ENCODE assay signal across 14 mouse cellular contexts in the genomic region with DNA sequence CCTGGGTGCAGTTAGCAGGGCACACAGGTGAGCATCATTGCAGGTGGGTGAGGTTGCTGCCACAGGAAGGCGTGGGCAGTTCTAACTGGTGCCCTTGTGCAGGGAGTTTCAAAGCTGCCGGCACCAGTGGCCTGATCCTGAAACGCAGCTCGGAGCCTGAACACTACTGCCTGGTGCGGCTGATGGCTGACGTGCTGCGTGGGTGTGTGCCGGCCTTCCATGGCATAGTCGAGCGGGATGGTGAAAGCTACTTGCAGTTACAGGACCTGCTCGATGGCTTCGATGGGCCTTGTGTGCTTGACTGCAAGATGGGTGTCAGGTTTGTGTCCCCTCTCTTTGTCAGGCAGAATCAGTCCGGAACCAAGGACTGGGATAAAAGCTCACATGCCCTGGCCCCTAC. TPM values are rescaled to one million over a fixed set of nuclear protein-coding genes. Genes with fewer than 3 reads are reported as not detected.
"Had no signal": no experiment of that assay in that cellular context is flagged by ENCODE, and none has a peak within 500 bp of the region (broad histone marks: within the 10 kb centered on the region; RNA-seq: fewer than 3 reads in every experiment).

No protein-coding gene starts in this region.

- DNase-seq: lung, adult 18-20 months; lung, embryonic 14.5 days; lung, postnatal 10 days; lung, postnatal 4 days; thymus, adult 2 months; thymus, postnatal 25 days; thymus, postnatal 4 days had no signal

- H3K9me3 ChIP-seq: midbrain, embryonic 13.5 days; midbrain, embryonic 15.5 days; neural tube, embryonic 12.5 days; stomach, embryonic 15.5 days had no signal

- H3K36me3 ChIP-seq: midbrain, embryonic 13.5 days; midbrain, embryonic 15.5 days; neural tube, embryonic 12.5 days; stomach, embryonic 15.5 days had no signal

- H3K27ac ChIP-seq: liver, embryonic 14.5 days; midbrain, embryonic 13.5 days; midbrain, embryonic 15.5 days; neural tube, embryonic 12.5 days; stomach, embryonic 15.5 days; stomach, postnatal 0 days had no signal

- H3K4me3 ChIP-seq: midbrain, embryonic 13.5 days; midbrain, embryonic 15.5 days; neural tube, embryonic 12.5 days; stomach, embryonic 15.5 days had no signal

- ATAC-seq: midbrain, embryonic 13.5 days; midbrain, embryonic 15.5 days had no signal

RNA-seq across cellular contexts. Expression of a gene that starts 7.1 kb away (rescaled TPM):
- total RNA-seq: monocyte, adult 5-6 weeks had no signal

RNA-seq across cellular contexts. Expression of a gene that starts 11.0 kb away (rescaled TPM):
- total RNA-seq: monocyte, adult 5-6 weeks had no signal
